Mouse (Mus musculus) inflammation-experienced regulatory T-cells, adult 6 months (primary cell): ENCODE measurements around the gene Slc4a7. TPM values are rescaled to one million over a fixed set of nuclear protein-coding genes. Genes with fewer than 3 reads are reported as not detected.
"Not testable (repeated sequence)": the region's sequence is repeated elsewhere in the genome, so short reads cannot be mapped to it uniquely, and the experiment has no call there.

ENCODE experiments used
- ATAC-seq: one replicate; pipeline ENCODE4 v1.8.0; 2017
- polyA plus RNA-seq, 3 experiments: library from polyadenylated mRNA; unstranded; fragments of 100-300 nt; shearing (Covaris generic); gene quantifications; one replicate each; pipeline ENCODE4 v1.2.1; 2017

The Slc4a7 gene
- polyA plus RNA-seq, 3 experiments from 2014 or later: 33.3 to 47.0 (median 39.2) TPM

DNA sequence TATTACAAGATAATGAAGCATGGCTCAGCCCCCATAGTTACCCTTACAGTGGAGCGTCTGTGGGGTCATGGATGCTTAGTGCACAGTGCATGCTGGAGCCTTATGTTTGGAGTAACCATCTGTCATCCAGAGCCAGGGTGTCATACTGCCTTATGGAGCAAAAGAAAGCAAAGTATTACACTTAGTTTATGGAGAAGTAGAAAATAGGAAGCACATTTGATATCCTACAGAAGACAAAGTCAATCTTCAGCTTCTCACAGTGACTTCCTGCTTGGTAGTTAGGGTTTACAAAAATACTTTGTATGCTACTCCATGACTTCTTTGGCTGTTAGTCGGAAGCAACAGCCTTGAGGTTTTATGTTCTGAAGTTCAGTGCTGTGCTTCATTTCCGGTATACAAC lies 98.7 kb downstream of the Slc4a7 start:
- no peak for ATAC-seq

GRCm38 (mm10) chr14:14803115-14803514 lies 101.0 kb downstream of the Slc4a7 start, which contains the start of gene Nek10:
Gene Nek10, plus strand, starts transcription at chr14:14803415.
- ATAC-seq: not testable (repeated sequence)

DNA sequence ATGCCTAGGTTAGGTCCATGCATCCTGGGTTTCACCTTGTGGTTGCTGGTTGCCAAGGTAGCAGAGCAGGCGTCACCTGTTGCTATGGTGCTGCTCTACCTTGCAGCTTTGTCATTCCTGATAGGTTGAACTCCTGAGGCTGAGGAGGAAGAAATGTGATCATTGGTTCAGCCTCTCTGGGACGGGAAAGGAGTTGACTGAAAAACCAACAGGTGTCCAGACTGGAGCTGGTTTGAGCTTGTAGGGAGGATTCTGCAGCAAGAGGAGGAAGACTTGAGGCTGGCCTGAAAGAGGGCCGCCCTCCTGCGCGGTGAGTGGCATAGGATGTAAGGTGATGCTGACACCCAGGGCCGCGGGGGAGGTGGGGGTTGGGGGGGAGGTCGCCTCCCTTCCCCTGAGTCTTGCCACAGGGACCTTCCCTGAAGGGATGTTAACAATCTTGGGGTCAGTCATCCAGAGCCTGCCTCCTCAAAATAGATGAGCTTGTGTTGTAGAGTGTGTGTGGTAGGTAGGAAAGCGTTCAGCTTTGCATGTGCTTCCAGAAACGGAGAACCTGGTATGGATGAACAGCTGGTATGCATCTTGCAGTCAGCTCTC lies 101.9 kb downstream of the Slc4a7 start:
- no peak for ATAC-seq

DNA sequence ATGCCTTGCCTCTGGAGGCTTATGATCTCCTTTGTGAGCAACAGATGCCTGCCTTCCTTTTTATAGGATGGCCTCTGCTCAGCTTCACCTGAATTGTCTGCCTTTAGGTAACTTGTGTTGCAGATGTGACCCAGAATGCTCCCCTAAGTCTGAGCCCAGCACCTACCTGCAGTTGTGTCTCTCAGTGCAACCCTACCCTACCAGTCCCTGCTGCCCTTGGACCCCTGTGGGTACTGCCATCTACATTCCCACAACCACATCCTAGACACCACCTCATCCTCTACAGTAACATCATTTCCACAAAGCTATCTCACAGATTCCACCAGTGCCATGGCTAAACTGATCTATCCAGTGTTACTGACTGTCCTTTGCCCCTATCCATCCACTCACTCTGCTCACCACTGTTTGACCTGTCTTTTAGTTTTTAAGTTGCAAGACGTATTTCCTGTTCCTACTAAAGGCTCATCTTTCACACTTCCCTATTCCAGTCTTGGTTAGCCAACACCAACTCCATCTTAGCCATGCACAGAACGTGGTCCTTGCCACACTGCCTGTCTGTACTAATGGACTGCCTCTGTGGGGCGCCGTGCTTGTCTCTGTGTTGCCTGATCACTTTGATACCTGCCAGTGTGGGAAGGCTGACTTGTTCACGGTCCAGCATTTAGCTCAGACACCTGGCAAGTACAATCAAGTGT lies 102.6 kb downstream of the Slc4a7 start:
- no peak for ATAC-seq

DNA sequence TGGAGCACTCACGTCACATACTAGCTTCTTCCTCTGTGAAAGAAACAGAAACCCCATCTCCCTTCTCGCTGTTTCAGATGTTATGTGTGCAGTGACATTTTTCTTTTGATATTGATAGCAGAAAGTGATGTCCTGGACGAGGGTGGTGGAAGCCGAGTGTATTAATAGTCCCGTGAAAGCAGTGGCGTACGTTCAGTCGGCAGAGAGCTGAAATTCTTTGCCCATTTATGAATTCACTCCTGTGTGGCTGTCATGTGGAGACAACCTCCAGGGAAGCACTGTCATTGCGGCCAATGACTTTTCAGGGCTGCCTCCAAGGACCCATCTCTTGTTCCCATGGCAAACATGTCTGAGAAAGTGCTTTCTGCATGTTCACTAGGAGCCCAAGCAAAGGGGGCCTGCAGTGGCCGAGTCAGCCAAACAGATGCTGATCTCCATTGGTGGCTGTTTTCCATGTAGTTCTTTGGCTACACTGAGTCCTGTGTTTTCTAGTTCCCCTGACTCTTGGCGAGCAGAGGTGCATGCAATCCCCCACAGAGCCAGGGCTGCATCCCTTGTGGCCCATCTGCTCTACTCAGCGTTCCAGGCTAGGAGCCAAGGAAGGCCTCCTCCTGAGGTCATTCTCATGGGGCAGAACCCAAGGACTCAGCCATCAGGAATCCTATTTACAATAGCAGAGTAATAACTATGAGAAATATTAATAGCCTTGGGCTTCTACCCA lies 130.6 kb downstream of the Slc4a7 start:
- ATAC-seq: no peak

- ATAC-seq: no peak
Observed at GRCm38 (mm10) chr14:14833498-14833897, 131.4 kb downstream of the Slc4a7 start.

DNA sequence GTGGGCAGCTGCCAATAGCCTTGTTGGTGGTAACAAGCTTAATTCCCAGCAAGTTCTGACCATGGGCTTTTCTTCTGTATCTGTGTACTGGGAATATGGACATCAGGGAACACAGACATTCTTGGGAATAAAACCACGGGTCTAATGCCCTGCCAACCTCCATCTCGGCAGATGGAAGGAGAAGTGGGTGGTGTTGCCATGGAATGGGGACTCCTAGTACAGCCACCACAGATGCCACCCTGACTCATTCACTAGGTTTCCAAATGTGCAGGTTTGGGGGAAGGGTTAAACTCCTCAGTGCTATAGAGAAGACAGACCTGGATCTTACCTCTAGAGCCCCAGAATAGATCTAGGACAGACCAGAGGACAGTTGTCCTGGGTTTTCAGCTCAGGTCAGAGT lies 132.2 kb downstream of the Slc4a7 start:
- ATAC-seq: no peak

DNA sequence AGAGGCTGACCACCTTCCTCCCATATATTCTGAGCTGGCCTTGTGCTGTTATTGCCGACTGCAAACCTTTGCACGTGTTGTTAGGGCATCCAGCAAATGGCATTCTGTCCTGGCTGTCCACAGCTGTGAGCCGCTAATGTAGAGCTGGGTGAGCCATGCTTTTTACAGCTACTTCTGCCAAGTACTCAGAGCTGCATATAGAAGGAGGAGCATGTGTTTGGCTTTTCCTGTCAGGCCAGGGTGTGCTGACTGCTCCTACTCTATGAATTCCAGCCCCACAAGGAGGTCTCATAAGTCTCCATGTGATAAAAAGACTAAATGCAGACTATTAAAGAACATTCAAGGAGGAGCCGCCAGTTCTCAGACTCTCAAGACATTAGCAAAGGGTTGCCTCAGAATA lies 135.5 kb downstream of the Slc4a7 start:
- ATAC-seq: no peak

GRCm38 (mm10) chr14:14838109-14838508 lies 136.0 kb downstream of the Slc4a7 start:
- ATAC-seq: no peak

DNA sequence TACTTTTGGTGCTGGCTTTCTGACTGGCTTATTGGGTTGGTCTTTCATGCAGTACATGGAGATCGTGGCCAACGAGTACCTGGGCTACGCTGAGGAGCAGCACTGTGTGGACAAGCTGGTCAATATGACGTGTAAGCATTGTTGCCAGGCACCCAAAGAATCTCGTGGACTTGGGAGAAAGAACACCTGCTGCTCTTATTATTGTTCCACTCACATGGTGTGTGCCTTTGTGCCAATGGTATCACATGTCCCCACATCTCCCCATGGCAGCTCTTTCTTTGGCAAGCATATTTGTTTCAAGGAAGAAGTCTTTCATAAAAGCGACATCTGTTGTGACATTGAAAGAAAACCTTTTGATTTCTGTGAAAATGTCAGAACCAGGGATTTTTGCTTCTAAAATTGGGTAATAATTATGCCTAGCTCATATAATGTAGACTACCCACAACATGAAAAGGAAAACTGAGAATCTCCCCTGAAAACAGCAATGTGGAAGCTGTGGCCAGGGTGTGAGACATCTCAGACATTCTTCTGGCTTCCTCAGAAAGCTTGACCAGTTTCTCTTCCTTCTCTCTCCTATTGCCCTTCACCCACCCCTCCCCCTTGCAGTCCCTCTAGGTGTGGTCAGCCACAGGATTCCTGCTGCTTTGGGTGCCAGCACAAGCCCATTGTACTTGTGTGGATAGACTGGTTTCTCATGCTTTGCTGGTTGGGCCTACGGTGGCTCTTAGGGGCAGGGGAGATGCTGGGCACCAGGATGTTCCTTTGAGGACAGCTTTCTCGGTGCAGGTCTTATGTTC lies 140.9 kb downstream of the Slc4a7 start:
- no peak for ATAC-seq

Other genes with a start within 250 kb of the Slc4a7 start
- not detected for gene Nek10, start 101.1 kb downstream of the Slc4a7 start, polyA plus RNA-seq